Mouse (Mus musculus): ENCODE data around the gene Kcnj14. TPM values are rescaled to one million over a fixed set of nuclear protein-coding genes. Genes with fewer than 3 reads are reported as not detected.

Gene Kcnj14
- polyA plus RNA-seq, 1 experiment from 2014 or later: 2.1 TPM

DNA sequence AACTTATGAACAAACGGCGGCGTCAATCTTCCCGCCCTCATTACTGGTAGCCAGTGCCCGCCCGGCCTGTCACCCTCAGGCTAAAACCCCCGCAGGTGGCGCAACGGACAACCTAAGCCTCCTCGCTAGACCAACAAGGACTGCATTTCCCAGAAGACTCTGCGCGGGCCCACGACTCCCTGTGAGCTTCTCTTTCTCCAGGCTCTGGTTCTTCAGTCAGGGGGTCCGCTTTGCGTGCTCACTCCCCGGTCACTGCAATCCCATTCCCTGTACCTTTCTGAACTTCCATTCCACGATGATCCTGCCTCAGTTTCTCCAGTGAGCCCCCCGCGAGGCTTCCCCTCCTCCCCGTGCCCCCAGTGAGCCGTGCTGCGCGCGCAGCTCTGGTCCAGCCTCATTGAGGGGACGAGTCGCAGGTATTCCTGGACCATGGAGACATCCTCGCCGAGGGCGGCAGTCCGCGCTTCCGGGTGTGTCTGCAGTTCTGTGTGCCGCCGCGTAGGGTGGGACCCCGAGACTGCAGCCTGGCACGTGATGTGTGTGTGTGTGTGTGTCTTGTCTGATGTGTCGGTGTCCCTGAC, 41.0 kb downstream of the Kcnj14 start, which contains the start of gene Lmtk3:
Gene Lmtk3 (plus strand): TSS at position 228 of the 581 bp plus-strand sequence.
- H3K4me3 ChIP-seq (ENCODE audit: low read depth, low read length): peak within 1 kb of the TSS; percentile 95
- no peaks in the 10 kb centered on the region; the same call in 1 of the 2 replicates for H3K27me3 ChIP-seq (ENCODE audit: control insufficient read depth, insufficient read depth, low read length)
- DNase-seq (ENCODE audit: low spot score) (peak; percentile 78), ATAC-seq (replicated peaks; ENCODE audit: insufficient number of reproducible peaks, low FRiP score, low TSS enrichment, low read depth) (peak; percentile 14; the same call in 1 of the 2 replicates)
- peak within 1 kb of the TSS; percentile 77 for H3K9ac ChIP-seq (replicated peaks; ENCODE audit: low read length)
- under 1% methylated on average over 38 of the region's 38 CpGs for WGBS
- H3K27ac ChIP-seq (replicated peaks; ENCODE audit: low read depth, low read length): 0 out of 2 replicates have a peak within 1 kb of the TSS, but pooled peaks have one; percentile 35
- no peaks in the 10 kb centered on the region for H3K9me3 ChIP-seq (replicated peaks; ENCODE audit: control insufficient read depth, low read length)
- peak within 1 kb of the TSS; percentile 94 for H3K4me2 ChIP-seq (ENCODE audit: low read depth, low read length)
- H3K36me3 ChIP-seq (replicated peaks; ENCODE audit: control insufficient read depth, insufficient read depth, low read depth, low read length): no peaks in the 10 kb centered on the region
- H3K4me1 ChIP-seq (ENCODE audit: control insufficient read depth, insufficient read depth, low read length): no peaks in the 10 kb centered on the region

GRCm38 (mm10) chr7:45782271-45782670, 42.3 kb downstream of the Kcnj14 start:
- WGBS: 72% methylated on average over 4 of the region's 4 CpGs
- no peak overlapping the region for H3K27ac ChIP-seq (replicated peaks; ENCODE audit: low read depth, low read length)
- no peak overlapping the region for H3K4me3 ChIP-seq (ENCODE audit: low read depth, low read length)
- no peak for ATAC-seq (replicated peaks; ENCODE audit: insufficient number of reproducible peaks, low FRiP score, low TSS enrichment, low read depth)
- H3K9me3 ChIP-seq (replicated peaks; ENCODE audit: control insufficient read depth, low read length): no peaks in the 10 kb centered on the region
- no peak for DNase-seq (ENCODE audit: low spot score)
- H3K27me3 ChIP-seq (ENCODE audit: control insufficient read depth, insufficient read depth, low read length): no peaks in the 10 kb centered on the region; the same call in 1 of the 2 replicates
- no peak overlapping the region for H3K4me2 ChIP-seq (ENCODE audit: low read depth, low read length)
- no peaks in the 10 kb centered on the region for H3K4me1 ChIP-seq (ENCODE audit: control insufficient read depth, insufficient read depth, low read length)
- no peaks in the 10 kb centered on the region for H3K36me3 ChIP-seq (replicated peaks; ENCODE audit: control insufficient read depth, insufficient read depth, low read depth, low read length)
- no peak overlapping the region for H3K9ac ChIP-seq (replicated peaks; ENCODE audit: low read length)

DNA sequence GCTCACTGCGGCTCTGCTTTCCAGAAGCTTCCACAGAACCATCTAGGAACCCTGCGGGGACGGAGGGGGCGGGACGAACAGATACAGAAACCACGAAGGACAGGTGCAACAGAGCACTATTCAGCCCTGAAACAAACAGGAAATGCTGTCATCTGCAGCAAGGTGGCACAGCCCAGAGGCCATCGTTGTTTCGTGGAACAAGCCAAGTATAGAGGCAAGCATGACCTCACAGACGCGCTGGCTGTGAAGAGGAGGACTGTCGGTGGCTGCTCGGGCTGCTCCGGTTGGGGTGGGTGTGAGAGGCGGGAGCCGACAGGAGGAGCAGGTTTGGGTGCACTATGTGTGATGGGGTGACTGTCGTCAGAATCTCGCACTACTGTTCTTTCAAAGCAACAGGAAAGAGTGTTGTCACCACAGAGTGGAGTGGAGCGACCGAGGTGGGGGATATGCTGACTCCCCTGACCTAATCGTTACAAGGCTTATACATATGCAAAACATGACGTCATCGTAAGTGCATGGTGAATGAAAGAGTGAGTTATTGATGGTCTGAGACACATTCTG, 45.4 kb downstream of the Kcnj14 start:
- Histone ChIP-seq H3K27ac (replicated peaks; ENCODE audit: low read depth, low read length) (no peak overlapping the region), H3K36me3 (replicated peaks; ENCODE audit: control insufficient read depth, insufficient read depth, low read depth, low read length) (no peaks in the 10 kb centered on the region), H3K27me3 (ENCODE audit: control insufficient read depth, insufficient read depth, low read length) (no peaks in the 10 kb centered on the region; the same call in 1 of the 2 replicates), H3K4me3 (ENCODE audit: low read depth, low read length) (no peak overlapping the region), H3K4me2 (ENCODE audit: low read depth, low read length) (no peak overlapping the region), H3K9me3 (replicated peaks; ENCODE audit: control insufficient read depth, low read length) (no peaks in the 10 kb centered on the region), H3K9ac (replicated peaks; ENCODE audit: low read length) (no peak overlapping the region), H3K4me1 (ENCODE audit: control insufficient read depth, insufficient read depth, low read length) (no peaks in the 10 kb centered on the region)
- WGBS: 22% methylated on average over 22 of the region's 22 CpGs
- DNase-seq (ENCODE audit: low spot score) (no peak), ATAC-seq (replicated peaks; ENCODE audit: insufficient number of reproducible peaks, low FRiP score, low TSS enrichment, low read depth) (no peak)

DNA sequence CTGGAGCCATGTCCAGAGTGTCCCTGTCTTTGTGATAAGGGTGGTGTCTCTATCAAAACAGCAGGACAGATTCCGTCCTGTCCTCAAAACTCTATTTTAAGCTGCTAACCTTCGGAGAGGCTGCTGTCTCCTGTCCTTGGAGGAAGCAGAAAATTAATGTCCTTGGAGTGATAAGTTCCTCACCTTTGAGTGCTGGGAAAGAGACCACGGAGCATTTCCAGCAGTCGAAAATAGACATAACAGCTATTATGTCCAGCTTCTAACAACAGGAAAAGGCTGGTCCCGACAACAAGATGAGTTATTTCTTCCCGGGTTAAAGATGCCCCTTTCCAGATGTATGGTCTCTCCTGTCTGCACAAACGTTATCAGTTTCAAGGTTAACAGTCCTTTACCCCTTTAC, 49.3 kb downstream of the Kcnj14 start:
- H3K27ac ChIP-seq (replicated peaks; ENCODE audit: low read depth, low read length): no peak overlapping the region

GRCm38 (mm10) chr7:45771101-45771500, 53.5 kb downstream of the Kcnj14 start:
- no peaks in the 10 kb centered on the region for H3K4me1 ChIP-seq (ENCODE audit: control insufficient read depth, insufficient read depth, low read length)
- H3K9me3 ChIP-seq (replicated peaks; ENCODE audit: control insufficient read depth, low read length): no peaks in the 10 kb centered on the region
- no peaks in the 10 kb centered on the region for H3K27me3 ChIP-seq (ENCODE audit: control insufficient read depth, insufficient read depth, low read length)
- no peak overlapping the region for H3K27ac ChIP-seq (replicated peaks; ENCODE audit: low read depth, low read length)
- no peak for ATAC-seq (replicated peaks; ENCODE audit: insufficient number of reproducible peaks, low FRiP score, low TSS enrichment, low read depth)
- H3K4me3 ChIP-seq (ENCODE audit: low read depth, low read length): no peak overlapping the region
- no peak overlapping the region for H3K9ac ChIP-seq (replicated peaks; ENCODE audit: low read length)
- 57% methylated on average over 4 of the region's 4 CpGs for WGBS
- no peak overlapping the region for H3K4me2 ChIP-seq (ENCODE audit: low read depth, low read length)
- DNase-seq (ENCODE audit: low spot score): no peak
- no peaks in the 10 kb centered on the region for H3K36me3 ChIP-seq (replicated peaks; ENCODE audit: control insufficient read depth, insufficient read depth, low read depth, low read length)

More for the DNA sequence above, 49.3 kb downstream of the Kcnj14 start:
- no peak for ATAC-seq (replicated peaks; ENCODE audit: insufficient number of reproducible peaks, low FRiP score, low TSS enrichment, low read depth)
- WGBS: 80% methylated on average over 7 of the region's 7 CpGs
- Histone ChIP-seq H3K9me3 (replicated peaks; ENCODE audit: control insufficient read depth, low read length) (no peaks in the 10 kb centered on the region), H3K27me3 (ENCODE audit: control insufficient read depth, insufficient read depth, low read length) (no peaks in the 10 kb centered on the region; the same call in 1 of the 2 replicates), H3K9ac (replicated peaks; ENCODE audit: low read length) (no peak overlapping the region), H3K36me3 (replicated peaks; ENCODE audit: control insufficient read depth, insufficient read depth, low read depth, low read length) (no peaks in the 10 kb centered on the region), H3K4me2 (ENCODE audit: low read depth, low read length) (no peak overlapping the region), H3K4me1 (ENCODE audit: control insufficient read depth, insufficient read depth, low read length) (no peaks in the 10 kb centered on the region), H3K4me3 (ENCODE audit: low read depth, low read length) (no peak overlapping the region)
- DNase-seq (ENCODE audit: low spot score): no peak

GRCm38 (mm10) chr7:45770427-45771082, 54.0 kb downstream of the Kcnj14 start:
- Histone ChIP-seq H3K36me3 (replicated peaks; ENCODE audit: control insufficient read depth, insufficient read depth, low read depth, low read length) (no peaks in the 10 kb centered on the region), H3K27ac (replicated peaks; ENCODE audit: low read depth, low read length) (no peak overlapping the region), H3K9me3 (replicated peaks; ENCODE audit: control insufficient read depth, low read length) (no peaks in the 10 kb centered on the region), H3K4me3 (ENCODE audit: low read depth, low read length) (no peak overlapping the region), H3K9ac (replicated peaks; ENCODE audit: low read length) (no peak overlapping the region), H3K27me3 (ENCODE audit: control insufficient read depth, insufficient read depth, low read length) (no peaks in the 10 kb centered on the region), H3K4me1 (ENCODE audit: control insufficient read depth, insufficient read depth, low read length) (no peaks in the 10 kb centered on the region), H3K4me2 (ENCODE audit: low read depth, low read length) (no peak overlapping the region)
- 74% methylated on average over 8 of the region's 8 CpGs for WGBS
- DNase-seq (ENCODE audit: low spot score) (no peak), ATAC-seq (replicated peaks; ENCODE audit: insufficient number of reproducible peaks, low FRiP score, low TSS enrichment, low read depth) (no peak)

DNA sequence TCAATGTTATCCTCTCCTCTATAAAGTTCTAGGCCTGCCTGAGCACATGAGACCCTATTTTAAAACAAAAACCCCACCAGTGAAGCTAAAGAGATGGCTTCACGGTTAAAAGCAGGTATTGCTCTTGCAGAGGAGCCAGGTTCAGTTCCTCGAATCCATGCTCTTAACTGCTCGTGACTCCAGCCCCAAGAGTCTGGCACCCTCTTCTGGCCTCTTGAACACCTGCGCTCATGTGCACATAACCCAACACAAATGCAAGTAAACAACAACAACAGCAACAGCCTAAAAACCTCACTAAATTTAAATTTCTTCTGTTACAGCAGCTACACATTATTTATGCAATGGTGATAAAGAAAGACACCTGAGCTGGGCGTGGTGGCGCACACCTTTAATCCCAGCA, 57.1 kb downstream of the Kcnj14 start:
- WGBS: 90% methylated on average over 6 of the region's 6 CpGs
- Histone ChIP-seq H3K36me3 (replicated peaks; ENCODE audit: control insufficient read depth, insufficient read depth, low read depth, low read length) (no peaks in the 10 kb centered on the region), H3K9ac (replicated peaks; ENCODE audit: low read length) (no peak overlapping the region), H3K4me2 (ENCODE audit: low read depth, low read length) (no peak overlapping the region), H3K27ac (replicated peaks; ENCODE audit: low read depth, low read length) (no peak overlapping the region), H3K4me1 (ENCODE audit: control insufficient read depth, insufficient read depth, low read length) (no peaks in the 10 kb centered on the region), H3K9me3 (replicated peaks; ENCODE audit: control insufficient read depth, low read length) (no peaks in the 10 kb centered on the region), H3K4me3 (ENCODE audit: low read depth, low read length) (no peak overlapping the region), H3K27me3 (ENCODE audit: control insufficient read depth, insufficient read depth, low read length) (no peaks in the 10 kb centered on the region)
- ATAC-seq (replicated peaks; ENCODE audit: insufficient number of reproducible peaks, low FRiP score, low TSS enrichment, low read depth) (no peak), DNase-seq (ENCODE audit: low spot score) (no peak)

DNA sequence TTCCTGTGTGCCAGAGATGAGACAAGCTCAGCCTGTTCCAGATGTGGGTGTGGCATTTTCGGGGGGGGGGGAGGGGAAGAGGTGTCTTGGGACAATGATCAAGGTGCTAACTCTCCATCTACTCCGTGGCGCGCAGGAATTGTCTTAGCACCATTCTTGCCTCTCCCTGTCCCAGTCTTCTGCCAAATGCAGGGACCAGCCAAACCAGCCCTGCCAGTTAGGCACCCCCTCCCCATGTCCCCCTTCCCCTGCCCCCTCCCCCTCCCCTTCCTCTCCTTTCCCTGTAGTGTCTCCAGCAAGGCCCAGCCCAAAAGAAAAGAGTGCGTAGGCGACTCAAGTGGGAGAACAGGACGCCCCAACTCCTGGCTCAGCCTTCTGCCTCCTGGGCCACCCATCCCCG, 57.8 kb downstream of the Kcnj14 start:
- no peak for ATAC-seq (replicated peaks; ENCODE audit: insufficient number of reproducible peaks, low FRiP score, low TSS enrichment, low read depth)
- Histone ChIP-seq H3K4me1 (ENCODE audit: control insufficient read depth, insufficient read depth, low read length) (no peaks in the 10 kb centered on the region), H3K4me3 (ENCODE audit: low read depth, low read length) (no peak overlapping the region), H3K27me3 (ENCODE audit: control insufficient read depth, insufficient read depth, low read length) (no peaks in the 10 kb centered on the region), H3K27ac (replicated peaks; ENCODE audit: low read depth, low read length) (no peak overlapping the region), H3K9ac (replicated peaks; ENCODE audit: low read length) (no peak overlapping the region), H3K4me2 (ENCODE audit: low read depth, low read length) (no peak overlapping the region), H3K9me3 (replicated peaks; ENCODE audit: control insufficient read depth, low read length) (no peaks in the 10 kb centered on the region), H3K36me3 (replicated peaks; ENCODE audit: control insufficient read depth, insufficient read depth, low read depth, low read length) (no peaks in the 10 kb centered on the region)
- DNase-seq (ENCODE audit: low spot score): no peak
- WGBS: 58% methylated on average over 8 of the region's 8 CpGs
